Mouse (Mus musculus): Measurements from ENCODE around the gene Itpr1.
A peak's percentile ranks its signal among the peaks of the same experiment; 100 is the strongest.

The Itpr1 gene

DNA sequence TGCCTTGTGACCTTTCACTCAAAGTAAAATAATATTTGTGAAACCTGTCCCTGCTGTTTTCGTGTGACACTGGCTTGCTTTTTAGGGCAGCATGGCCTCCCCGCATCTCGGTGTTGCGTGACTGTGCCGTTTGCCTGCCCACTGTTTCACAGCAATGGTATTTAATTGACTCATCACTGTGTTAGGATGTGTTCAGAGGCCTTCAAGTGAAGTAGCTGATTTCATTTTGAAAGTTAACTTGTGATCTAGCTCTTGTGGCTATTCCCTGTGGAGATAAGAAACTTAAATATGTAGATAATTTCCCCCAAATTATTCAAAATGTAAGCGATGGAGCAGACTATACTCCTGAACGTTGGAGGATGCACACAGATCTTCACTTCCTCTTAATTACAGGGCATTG lies 115.4 kb downstream of the Itpr1 start:
- no peak for DNase-seq

DNA sequence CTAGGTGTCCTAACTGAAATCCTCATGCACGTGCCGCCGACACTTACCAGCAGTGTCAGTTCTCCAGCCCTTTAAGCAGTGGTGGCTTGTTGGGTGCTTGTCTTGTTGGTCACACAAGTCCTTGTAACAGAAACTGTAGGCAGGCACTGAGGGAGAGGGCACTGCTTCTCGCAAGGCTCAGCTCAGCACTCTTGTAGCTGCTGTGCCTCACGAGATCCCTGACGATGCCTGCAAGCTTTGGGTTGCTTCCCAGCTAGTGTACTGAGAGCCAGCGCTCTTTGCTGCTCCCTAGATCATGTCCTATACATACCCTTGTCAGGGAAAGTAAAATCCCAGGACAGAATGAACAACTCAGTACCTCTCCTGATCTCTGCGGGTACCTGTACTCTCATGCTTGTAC lies 117.6 kb downstream of the Itpr1 start:
- DNase-seq: no peak

GRCm38 (mm10) chr6:108331268-108331667 lies 118.4 kb downstream of the Itpr1 start:
- DNase-seq: no peak

DNA sequence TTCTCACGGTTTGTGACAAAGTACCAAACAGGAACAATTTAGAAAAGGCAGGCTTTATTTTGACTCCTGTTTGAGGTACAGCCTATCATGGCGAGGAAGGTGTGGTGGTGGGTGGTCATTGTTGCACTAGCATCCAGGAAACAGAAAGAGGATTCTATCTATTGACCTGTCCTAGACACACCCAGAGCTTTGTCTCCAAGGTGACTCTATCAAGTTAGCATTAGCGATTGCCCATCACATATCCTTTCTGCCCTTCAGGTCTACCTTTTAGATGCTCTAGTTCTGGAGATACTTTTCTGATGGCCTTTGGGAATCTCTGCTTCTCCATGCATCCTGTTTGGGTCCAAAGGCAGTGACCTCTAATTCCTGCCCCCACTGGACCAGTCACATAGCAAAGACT lies 121.2 kb downstream of the Itpr1 start:
- DNase-seq: no peak

DNA sequence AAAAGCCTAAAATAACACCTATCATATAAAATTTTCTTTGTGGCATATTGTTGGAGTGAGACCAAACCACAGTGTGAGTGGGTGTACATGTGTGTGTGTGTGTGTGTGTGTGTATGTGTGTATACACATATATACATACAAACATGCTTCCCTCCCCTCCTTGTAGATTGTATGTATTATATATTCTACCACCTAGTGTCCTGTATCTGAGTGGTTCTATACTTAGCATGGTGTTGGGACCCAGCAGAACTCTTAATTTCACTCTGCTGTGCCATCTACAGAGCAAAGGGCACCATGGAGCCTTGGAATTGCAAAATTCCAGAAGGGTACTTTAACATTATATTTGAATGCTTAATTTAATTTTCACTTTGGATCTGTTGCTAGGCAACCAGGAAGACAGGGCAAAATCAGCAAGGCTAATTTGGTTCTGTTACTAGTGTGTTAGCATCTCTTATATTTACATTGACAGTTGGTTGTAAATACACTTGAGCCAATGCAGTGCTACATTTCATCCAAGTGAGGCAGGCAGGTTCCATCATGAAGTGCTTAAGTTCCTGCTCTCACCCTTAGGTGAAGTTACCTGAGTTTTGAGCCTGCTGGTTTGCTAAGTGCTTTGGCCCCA lies 122.4 kb downstream of the Itpr1 start:
- no peak for DNase-seq

DNA sequence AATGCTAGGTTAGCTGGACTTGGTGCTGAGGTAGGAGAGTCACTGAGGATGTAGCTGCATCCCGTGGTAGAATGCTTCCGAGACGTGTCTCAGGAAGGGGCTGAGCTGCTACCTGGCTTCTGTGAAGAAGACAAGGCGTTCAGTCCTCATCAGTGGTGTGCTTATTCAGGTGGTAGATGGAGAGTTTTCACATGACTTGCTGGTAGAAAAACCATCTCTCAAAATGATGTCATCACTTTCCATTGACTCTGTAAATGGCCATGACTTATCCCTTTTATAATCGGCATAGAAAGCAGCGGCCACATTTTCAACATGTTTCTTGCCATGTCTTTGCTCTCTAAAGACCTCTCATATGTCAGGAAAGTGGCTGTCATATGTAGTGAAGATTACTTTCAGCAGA lies 123.6 kb downstream of the Itpr1 start:
- DNase-seq: no peak

DNA sequence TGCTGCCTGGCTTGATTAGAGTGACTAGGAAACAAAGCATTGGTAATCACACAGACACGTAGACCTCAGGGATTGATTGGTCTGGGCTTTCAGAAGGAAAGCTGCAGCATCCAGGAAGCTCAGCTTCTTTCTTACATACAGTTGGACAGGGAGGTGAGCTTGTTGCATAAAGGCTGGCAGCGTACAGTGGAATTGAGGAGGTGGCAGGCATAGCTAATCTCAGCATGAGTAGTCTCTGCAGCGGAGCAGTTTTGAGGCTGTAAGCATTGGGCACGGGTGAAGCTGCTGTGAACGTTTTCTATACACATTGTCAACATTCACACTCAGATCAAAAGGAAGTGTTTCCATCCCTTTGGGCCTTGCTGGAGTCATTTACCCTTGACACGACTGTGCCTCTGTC lies 124.4 kb downstream of the Itpr1 start:
- DNase-seq: peak; percentile 61

- no peak for DNase-seq
Observed at GRCm38 (mm10) chr6:108338362-108338761, 125.5 kb downstream of the Itpr1 start.

DNA sequence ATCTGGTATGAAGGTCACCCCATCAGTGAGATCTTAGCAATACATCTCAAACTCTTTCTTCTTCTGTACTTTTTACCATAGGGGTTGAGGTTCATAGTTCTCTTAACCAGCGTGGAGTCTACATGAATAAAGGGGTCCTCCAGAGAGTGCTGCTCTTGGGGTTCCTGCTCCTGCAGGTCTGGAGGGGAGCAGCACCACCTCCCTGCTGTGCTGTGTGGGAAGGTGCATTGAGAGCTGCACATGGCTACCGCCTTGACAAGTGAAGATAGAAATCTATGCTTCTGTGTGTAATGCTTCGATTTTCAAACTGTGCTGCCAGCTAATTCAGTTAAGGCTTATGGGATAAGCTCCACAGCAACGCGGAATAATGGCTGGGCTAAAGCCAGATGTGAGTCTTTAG lies 130.1 kb downstream of the Itpr1 start:
- no peak for DNase-seq

DNA sequence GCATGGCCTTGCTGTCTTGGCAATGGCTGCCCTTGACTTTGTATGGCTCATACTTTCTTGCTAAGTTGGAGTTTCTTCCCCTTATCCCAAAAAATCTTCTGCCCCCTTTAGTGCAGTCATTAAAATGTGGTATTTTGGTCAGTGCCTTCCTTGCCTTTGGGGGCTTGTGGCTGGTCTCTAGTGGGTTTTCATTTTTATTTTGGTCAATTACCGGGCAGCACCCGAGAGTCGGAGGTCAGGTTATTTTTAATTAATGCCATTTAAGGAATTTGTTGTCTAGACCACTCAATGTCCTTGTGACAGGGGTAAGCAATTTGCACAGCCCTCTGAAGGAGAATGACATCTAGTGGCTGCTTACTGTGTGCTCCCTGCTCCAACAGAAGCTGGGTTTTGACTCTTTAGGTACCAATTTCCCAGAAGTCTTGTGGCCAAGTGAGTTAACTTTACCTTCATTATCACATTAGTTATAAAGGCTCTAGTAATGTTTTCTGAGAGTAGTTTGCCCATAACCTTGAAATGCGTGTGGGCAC lies 130.9 kb downstream of the Itpr1 start:
- DNase-seq: no peak

DNA sequence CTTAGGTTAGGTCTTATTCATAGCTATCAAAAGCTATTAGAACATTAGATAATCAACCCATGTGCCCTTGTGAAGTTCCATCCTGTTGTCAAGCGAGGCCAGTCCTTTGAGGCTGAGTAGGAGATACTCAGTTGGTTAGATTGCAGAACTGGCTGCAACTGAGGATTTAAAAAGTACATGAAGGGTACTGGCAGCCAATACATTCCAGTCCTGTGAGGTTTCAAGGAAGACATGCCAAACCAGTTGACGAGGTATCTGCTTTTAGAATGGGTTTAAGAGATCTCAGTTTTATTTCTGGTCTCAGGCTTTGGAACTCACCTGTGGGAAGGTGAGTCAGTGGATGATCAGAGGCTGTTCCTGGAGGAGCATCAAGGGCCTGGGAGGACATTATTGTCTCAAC lies 137.9 kb downstream of the Itpr1 start:
- DNase-seq: no peak

GRCm38 (mm10) chr6:108351998-108352397 lies 139.1 kb downstream of the Itpr1 start:
- DNase-seq: no peak

DNA sequence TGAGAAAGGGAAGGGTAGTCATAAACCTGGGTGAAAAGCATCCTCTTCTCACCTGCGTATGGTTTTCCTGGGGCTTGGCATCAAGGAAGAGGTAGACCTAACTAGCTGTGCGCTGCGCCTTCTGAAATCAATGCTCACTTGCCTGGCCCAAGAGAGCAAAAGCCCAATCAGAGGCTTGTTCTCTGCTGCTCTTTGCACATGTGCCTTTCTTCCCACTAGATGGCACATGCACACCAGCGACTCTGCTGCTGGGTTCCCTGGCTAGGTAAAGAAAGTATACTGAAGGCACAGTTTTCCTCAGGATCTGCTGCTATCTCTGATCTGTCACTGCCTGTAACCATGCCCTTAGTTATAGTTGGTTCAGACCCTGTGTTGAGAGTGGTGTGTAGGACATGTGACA lies 154.5 kb downstream of the Itpr1 start:
- no peak for DNase-seq

DNA sequence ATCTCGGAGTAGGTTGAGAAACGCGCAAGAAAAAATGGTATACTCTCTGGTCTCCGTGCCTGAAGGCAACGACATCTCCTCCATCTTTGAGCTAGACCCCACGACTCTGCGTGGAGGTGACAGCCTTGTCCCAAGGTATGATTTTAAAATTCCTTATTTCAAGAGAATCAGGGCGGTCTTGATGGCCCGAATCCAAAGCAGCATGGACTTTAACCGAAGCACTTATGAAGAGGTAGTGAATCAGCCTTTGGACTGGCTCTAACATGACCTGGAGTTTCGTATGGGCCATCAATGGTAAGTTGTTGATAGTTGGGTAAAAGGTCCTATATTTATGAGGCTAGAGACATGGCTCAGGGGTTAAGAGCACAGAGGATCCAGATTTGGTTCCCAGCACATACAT lies 156.1 kb downstream of the Itpr1 start:
- no peak for DNase-seq

- no peak for DNase-seq
Observed at GRCm38 (mm10) chr6:108371347-108371893, 158.5 kb downstream of the Itpr1 start.

GRCm38 (mm10) chr6:108374019-108374418 lies 161.1 kb downstream of the Itpr1 start:
- no peak for DNase-seq

DNA sequence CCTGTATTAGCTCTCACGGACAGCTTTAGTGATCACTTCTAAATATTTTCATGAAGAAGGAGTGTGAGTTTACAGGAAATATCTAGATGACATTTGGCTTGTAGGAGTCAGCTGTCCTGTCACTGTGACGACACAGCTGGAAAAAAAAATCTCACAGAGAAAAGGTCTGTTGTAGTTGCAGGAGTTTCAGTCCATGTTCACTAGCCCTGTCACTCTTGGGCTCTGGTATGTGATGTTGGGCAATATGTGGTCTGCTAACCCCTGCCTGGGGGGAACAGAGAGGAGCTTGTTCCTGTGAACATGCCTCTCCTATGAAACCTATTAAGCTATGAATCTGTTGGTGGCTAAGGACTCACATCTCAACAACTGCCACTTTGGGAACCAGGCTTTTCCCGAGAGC lies 166.1 kb downstream of the Itpr1 start:
- no peak for DNase-seq

DNA sequence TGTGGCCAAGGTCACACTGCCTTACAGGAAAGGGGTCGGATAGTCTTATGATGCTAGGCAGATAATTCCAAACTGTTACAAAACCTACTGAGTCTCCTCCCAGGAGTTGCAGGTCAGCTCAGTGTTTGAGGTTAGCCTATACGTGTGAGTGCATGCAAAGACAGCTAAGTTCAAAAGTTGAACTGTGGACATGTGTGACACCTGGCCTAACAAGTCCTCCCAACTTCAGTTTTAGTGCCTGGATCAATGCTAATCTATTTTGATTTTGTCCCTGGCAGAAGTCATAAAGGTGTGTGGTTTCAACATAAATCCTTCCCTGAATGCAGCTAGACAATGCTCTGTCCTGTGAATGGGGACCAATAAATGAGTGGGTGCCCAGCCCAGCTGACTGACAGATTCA lies 167.3 kb downstream of the Itpr1 start:
- no peak for DNase-seq

GRCm38 (mm10) chr6:108390624-108391324 lies 177.9 kb downstream of the Itpr1 start:
- DNase-seq: no peak

DNA sequence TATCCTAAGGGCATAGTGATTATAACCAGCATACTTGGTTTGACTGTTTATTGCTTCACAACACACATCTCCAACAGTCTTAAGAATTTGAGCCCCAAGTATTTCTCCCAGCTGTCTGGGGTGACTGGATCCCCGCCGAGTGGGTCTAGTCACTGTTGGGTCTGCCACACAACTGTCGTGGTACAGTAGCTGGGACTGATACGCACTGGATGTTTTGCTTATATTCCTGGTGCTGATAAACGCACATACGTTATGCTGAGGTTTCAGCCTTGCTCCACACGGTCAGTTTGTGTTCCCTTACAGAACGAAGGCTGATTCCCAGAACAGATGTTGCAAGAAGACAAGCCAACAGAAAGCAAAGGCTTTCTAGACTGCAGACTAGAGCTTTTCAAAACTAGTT lies 180.2 kb downstream of the Itpr1 start:
- no peak for DNase-seq

DNA sequence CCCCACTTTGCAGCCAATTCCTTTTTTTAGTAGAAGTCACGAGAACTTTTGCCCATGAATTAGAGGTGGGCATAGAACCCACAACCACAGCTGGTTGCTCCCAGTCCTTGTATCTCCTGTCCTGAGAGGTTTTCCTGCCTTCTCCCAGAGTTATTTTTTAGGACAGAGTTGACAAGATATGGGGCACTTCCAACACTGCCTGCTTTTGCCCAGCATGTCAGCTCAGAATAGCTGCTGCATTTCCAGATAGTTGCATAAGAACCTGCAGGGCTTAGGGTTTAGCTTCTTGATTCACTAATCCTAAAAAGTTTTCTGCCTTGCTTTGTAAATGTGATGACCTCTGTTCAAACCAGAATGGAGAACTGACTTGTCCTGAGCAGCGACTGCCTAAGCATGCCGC lies 185.1 kb downstream of the Itpr1 start:
- DNase-seq: no peak

- DNase-seq: no peak
Observed at GRCm38 (mm10) chr6:108401412-108401955, 188.6 kb downstream of the Itpr1 start.

GRCm38 (mm10) chr6:108404736-108405135 lies 191.8 kb downstream of the Itpr1 start:
- DNase-seq: no peak

- no peak for DNase-seq
Observed at GRCm38 (mm10) chr6:108408053-108408452, 195.2 kb downstream of the Itpr1 start.

Measured in right cerebral cortex, postnatal 25 days (tissue).